Comparison of ENCODE assay signal across 26 mouse cellular contexts in genomic region chr17:44244096-44244495, GRCm38 (mm10). TPM values are rescaled to one million over a fixed set of nuclear protein-coding genes. Genes with fewer than 3 reads are reported as not detected.
DNase-seq lines count a peak whose midpoint lies in the region; ATAC-seq and TF ChIP-seq lines count a peak whose summit lies in the region.
"Had no signal": no experiment of that assay in that cellular context is flagged by ENCODE, and none has a peak within 500 bp of the region (broad histone marks: within the 10 kb centered on the region; RNA-seq: fewer than 3 reads in every experiment).

No protein-coding gene starts in this region.

- 52% methylated on average over 5 of the region's 5 CpGs for WGBS in heart, adult 2 months

- no peaks in the 10 kb centered on the region for H3K79me2 ChIP-seq in heart, adult 2 months (replicated peaks; ENCODE audit: control insufficient read depth, insufficient read depth, low read length)

- peaks cover 20% of the 10 kb centered on the region for H3K4me1 ChIP-seq in heart, adult 2 months (ENCODE audit: control insufficient read depth, insufficient read depth, low read length)
- peaks cover 23% of the 10 kb centered on the region for H3K4me1 ChIP-seq in brown adipose tissue, adult 24 weeks (ENCODE audit: control insufficient read depth, insufficient read depth, insufficient read length, low read length)

- H3K27me3 ChIP-seq in heart, adult 2 months (ENCODE audit: control insufficient read depth, insufficient read depth, low read length), result no peaks in the 10 kb centered on the region
- H3K27me3 ChIP-seq: Patski had no signal

- H3K27ac ChIP-seq in heart, adult 2 months, result peak overlapping the region; percentile 40
- H3K27ac ChIP-seq in brown adipose tissue, adult 24 weeks (replicated peaks; ENCODE audit: low read depth, low read length), result peak overlapping the region; percentile 55
- H3K27ac ChIP-seq: embryonic facial prominence, embryonic 13.5 days; embryonic facial prominence, embryonic 15.5 days; forebrain, embryonic 10.5 days; forebrain, embryonic 12.5 days had no signal

- ATAC-seq in megakaryocyte progenitor cell, adult 5-6 weeks (replicated peaks; ENCODE audit: poor library complexity), result no peak
- ATAC-seq: activated CD4-positive, CD25-positive, alpha-beta regulatory T cell, adult 4 months; forebrain, embryonic 14.5 days; forebrain, embryonic 16.5 days; Patski had no signal

- H3K4me3 ChIP-seq in heart, adult 2 months, result no peak overlapping the region
- H3K4me3 ChIP-seq in brown adipose tissue, adult 24 weeks (ENCODE audit: insufficient read depth, low read depth, low read length), result no peak overlapping the region
- H3K4me3 ChIP-seq: embryonic facial prominence, embryonic 13.5 days; embryonic facial prominence, embryonic 15.5 days; erythroblast, embryonic 14.5 days; forebrain, embryonic 10.5 days; forebrain, embryonic 12.5 days had no signal

- no peak for TF ChIP-seq CTCF in heart, adult 2 months (IDR thresholded peaks at IDR 0.05)

- TF ChIP-seq EP300 in heart, adult 2 months (IDR thresholded peaks at IDR 0.05; ENCODE audit: insufficient read depth, low read depth, low read length), result no peak

- no peak for TF ChIP-seq POLR2A in heart, adult 2 months (IDR thresholded peaks at IDR 0.05; ENCODE audit: insufficient read depth, low read depth, low read length)

- H3K9ac ChIP-seq in heart, adult 2 months (ENCODE audit: low read depth, low read length), result no peak overlapping the region
- H3K9ac ChIP-seq: embryonic facial prominence, embryonic 13.5 days; embryonic facial prominence, embryonic 15.5 days; forebrain, embryonic 12.5 days had no signal

- intact Hi-C loops in heart, adult 2 months (cut with DNase I), result no loop called here
- intact Hi-C loops in heart, postnatal 10 days (cut with DNase I), result no loop called here

- DNase-seq in heart, adult 2 months, result no peak
- DNase-seq in heart, postnatal 10 days, result no peak
- DNase-seq in ES-CJ7 (ENCODE audit: low read depth, low spot score), result peak; percentile 62
- peak; percentile 46 for DNase-seq in R1 (ENCODE audit: low read depth, low spot score)
- no peak for DNase-seq in cerebellum, postnatal 14 days
- DNase-seq in kidney, postnatal 25 days, result no peak
- DNase-seq: adrenal gland, adult 8-10 months; adrenal gland, postnatal 14 days; adrenal gland, postnatal 36 days; cerebellum, adult 11 months; cerebellum, adult 18-20 months; cerebellum, adult 8-10 months; cerebellum, adult 9-11 months; cerebellum, postnatal 36 days had no signal

- H3K36me3 ChIP-seq in heart, adult 2 months (ENCODE audit: control insufficient read depth, insufficient read depth, low read length), result peaks cover 12% of the 10 kb centered on the region
- H3K36me3 ChIP-seq: embryonic facial prominence, embryonic 13.5 days; embryonic facial prominence, embryonic 15.5 days; forebrain, embryonic 10.5 days; forebrain, embryonic 12.5 days; G1E had no signal

RNA-seq across cellular contexts. Expression of gene Clic5, which starts 55.7 kb away (rescaled TPM):
- 100 to 1,000 TPM; 128 to 171 TPM for total RNA-seq in heart, adult 2 months (2021)
- 33.2 and 61.4 TPM in 2 replicates for polyA plus RNA-seq in heart, adult 2 months (2012; rRNA removed)
- total RNA-seq in heart, postnatal 10 days (2021), result 100 to 1,000 TPM; 101 to 104 TPM
- polyA plus RNA-seq in brown adipose tissue, adult 24 weeks (2012; ENCODE audit: insufficient read depth, insufficient read length, missing spikeins), result 89.1 and 108 TPM in 2 replicates
- 0.27 and 1.3 TPM in 2 replicates for total RNA-seq in megakaryocyte progenitor cell, adult 5-6 weeks (2015)
- 0.42 and 0.98 TPM in 2 replicates for total RNA-seq in megakaryocyte progenitor cell, adult 5-6 weeks (2017)
- polyA plus RNA-seq: erythroblast, embryonic 14.5 days; G1E had no signal

Comparison
In these comparisons a context has a peak if more than half of its experiments do, and no peak if none do; other contexts are left out.
1. DNase-seq: peak in ES-CJ7 (single experiment) and R1 (single experiment); none in heart, adult 2 months (0 of 2), heart, postnatal 10 days (0 of 2), cerebellum, postnatal 14 days (0 of 2) and kidney, postnatal 25 days (0 of 2).
2. RNA of gene Clic5, which starts 55.7 kb away (total RNA-seq): 128 to 171 TPM in heart, adult 2 months and 101 to 104 TPM in heart, postnatal 10 days; 0.27 to 1.3 TPM in megakaryocyte progenitor cell, adult 5-6 weeks; every median in the first group is over 10 times any median in the second.